Mouse (Mus musculus) liver, embryonic 14.5 days (tissue): ENCODE data around the gene E130308A19Rik.

Source experiments
- CTCF ChIP-seq: IDR thresholded peaks from 2 replicates; pipeline ENCODE4 v1.5.1; 2016; ENCODE audit warnings: antibody characterized with exemption, low read depth, control low read depth
- EP300 ChIP-seq: IDR thresholded peaks from 2 replicates; pipeline ENCODE4 v1.6.1; 2016; ENCODE audit warnings: antibody characterized with exemption, low read depth

- TF ChIP-seq CTCF (no peak), EP300 (no peak)
These were observed 40.7 kb downstream of the E130308A19Rik start for GRCm38 (mm10) chr4:59666550-59667317.
